Mouse (Mus musculus) cerebellum, postnatal 14 days (tissue): ENCODE measurements around the gene Prima1.

Source experiments
- DNase-seq, 2 experiments: peaks; one replicate each; pipeline ENCODE4 v3.0.0; 2021; ENCODE audit warnings: mixed read lengths in 2 of 2

Gene Prima1

GRCm38 (mm10) chr12:103242083-103242581, at the start of gene Prima1:
Prima1 (minus strand) TSS chr12:103242150.
- peak; percentile 51 to 57 for DNase-seq

- peak in 1 of 2 experiments; percentile 39 for DNase-seq
These were observed 45.3 kb upstream of the Prima1 start for GRCm38 (mm10) chr12:103287276-103287675.

GRCm38 (mm10) chr12:103283411-103283810, 41.5 kb upstream of the Prima1 start:
- DNase-seq: no peak

- no peak for DNase-seq
These were observed 41.0 kb upstream of the Prima1 start for GRCm38 (mm10) chr12:103282936-103283335.

- no peak for DNase-seq
These were observed 40.0 kb upstream of the Prima1 start for GRCm38 (mm10) chr12:103281912-103282311.

- no peak for DNase-seq
These were observed 39.5 kb upstream of the Prima1 start for GRCm38 (mm10) chr12:103281491-103281890.

GRCm38 (mm10) chr12:103276422-103276821, 34.5 kb upstream of the Prima1 start:
- no peak for DNase-seq

- no peak for DNase-seq
These were observed 31.8 kb upstream of the Prima1 start for GRCm38 (mm10) chr12:103273732-103274131.

- DNase-seq: no peak
These were observed 31.1 kb upstream of the Prima1 start for GRCm38 (mm10) chr12:103273051-103273450.

GRCm38 (mm10) chr12:103272176-103272575, 30.2 kb upstream of the Prima1 start:
- DNase-seq: no peak

- no peak for DNase-seq
These were observed 24.7 kb upstream of the Prima1 start for GRCm38 (mm10) chr12:103266605-103267004.

- DNase-seq: peak in 1 of 2 experiments; percentile 27
These were observed 20.3 kb upstream of the Prima1 start for GRCm38 (mm10) chr12:103262017-103262865.

GRCm38 (mm10) chr12:103252901-103253434, 11.0 kb upstream of the Prima1 start:
- DNase-seq: peak in 1 of 2 experiments; percentile 20

- no peak for DNase-seq
These were observed 9.2 kb upstream of the Prima1 start for GRCm38 (mm10) chr12:103251151-103251550.

GRCm38 (mm10) chr12:103250333-103250732, 8.4 kb upstream of the Prima1 start:
- DNase-seq: no peak

- no peak for DNase-seq
These were observed 1.1 kb upstream of the Prima1 start for GRCm38 (mm10) chr12:103243041-103243440.

- peak; percentile 52 to 64 for DNase-seq
These were observed 658 bp upstream of the Prima1 start for GRCm38 (mm10) chr12:103242591-103243025.

- peak in 1 of 2 experiments; percentile 18 for DNase-seq
These were observed 453 bp downstream of the Prima1 start for GRCm38 (mm10) chr12:103241311-103242082.

- DNase-seq: peak; percentile 40 to 42
These were observed 3.0 kb downstream of the Prima1 start for GRCm38 (mm10) chr12:103238924-103239460.

GRCm38 (mm10) chr12:103235856-103236255, 6.1 kb downstream of the Prima1 start:
- no peak for DNase-seq

- DNase-seq: no peak
These were observed 6.7 kb downstream of the Prima1 start for GRCm38 (mm10) chr12:103235251-103235650.

- no peak for DNase-seq
These were observed 12.9 kb downstream of the Prima1 start for GRCm38 (mm10) chr12:103229058-103229457.

GRCm38 (mm10) chr12:103226121-103226520, 15.8 kb downstream of the Prima1 start:
- DNase-seq: no peak
